Mouse (Mus musculus) lung, postnatal 0 days (tissue): Measurements from ENCODE around the gene Rorb.

Experiments used
- CTCF ChIP-seq: IDR thresholded peaks from 2 replicates; pipeline ENCODE4 v1.5.1; 2016; ENCODE audit warnings: antibody characterized with exemption, mild to moderate bottlenecking
- EP300 ChIP-seq: IDR thresholded peaks from 2 replicates; pipeline ENCODE4 v1.6.1; 2016; ENCODE audit warnings: antibody characterized with exemption, mild to moderate bottlenecking, control low read depth

DNA sequence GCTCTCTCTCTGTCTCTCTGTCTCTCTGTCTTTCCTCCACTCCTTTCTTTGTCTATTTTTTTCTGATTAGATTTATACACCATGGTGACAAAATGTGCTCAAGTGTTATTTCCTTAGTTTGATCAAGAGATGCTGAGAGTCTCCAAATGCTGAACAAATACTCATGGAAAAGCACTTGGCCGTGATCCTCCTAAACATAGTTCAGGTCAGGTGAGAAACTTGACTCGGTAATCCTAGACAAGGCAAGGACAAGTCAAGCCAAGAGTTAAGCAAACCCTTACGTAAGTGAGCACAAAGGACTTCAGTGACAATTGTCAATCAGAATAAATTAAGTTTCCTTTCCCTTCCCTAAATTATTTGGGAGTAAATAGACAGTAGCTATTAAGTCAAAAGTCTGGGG lies 158.2 kb downstream of the Rorb start:
- TF ChIP-seq CTCF: no peak
- TF ChIP-seq EP300: peak; percentile 56
